Mouse (Mus musculus) heart, postnatal 14 days (tissue): ENCODE measurements around the gene Dhx29. TPM values are rescaled to one million over a fixed set of nuclear protein-coding genes. Genes with fewer than 3 reads are reported as not detected.
"Not testable (repeated sequence)": the region's sequence is repeated elsewhere in the genome, so short reads cannot be mapped to it uniquely, and the experiment has no call there.

Source experiments
- DNase-seq, 2 experiments: peaks; one replicate each; pipeline ENCODE4 v3.0.0; 2021 to 2022
- intact Hi-C: fragments of 180-260 bp; cut with DNase I; formaldehyde crosslinking; loops from one replicate; pipeline ENCODE4 v1.15.1; 2025
- total RNA-seq, 2 experiments: library from RNA; stranded (reverse); gene quantifications; 2 replicates each; pipeline ENCODE4 v1.2.3; 2021

Gene Dhx29
- total RNA-seq, 2 experiments from 2014 or later: 12.7 to 12.8 TPM

DNA sequence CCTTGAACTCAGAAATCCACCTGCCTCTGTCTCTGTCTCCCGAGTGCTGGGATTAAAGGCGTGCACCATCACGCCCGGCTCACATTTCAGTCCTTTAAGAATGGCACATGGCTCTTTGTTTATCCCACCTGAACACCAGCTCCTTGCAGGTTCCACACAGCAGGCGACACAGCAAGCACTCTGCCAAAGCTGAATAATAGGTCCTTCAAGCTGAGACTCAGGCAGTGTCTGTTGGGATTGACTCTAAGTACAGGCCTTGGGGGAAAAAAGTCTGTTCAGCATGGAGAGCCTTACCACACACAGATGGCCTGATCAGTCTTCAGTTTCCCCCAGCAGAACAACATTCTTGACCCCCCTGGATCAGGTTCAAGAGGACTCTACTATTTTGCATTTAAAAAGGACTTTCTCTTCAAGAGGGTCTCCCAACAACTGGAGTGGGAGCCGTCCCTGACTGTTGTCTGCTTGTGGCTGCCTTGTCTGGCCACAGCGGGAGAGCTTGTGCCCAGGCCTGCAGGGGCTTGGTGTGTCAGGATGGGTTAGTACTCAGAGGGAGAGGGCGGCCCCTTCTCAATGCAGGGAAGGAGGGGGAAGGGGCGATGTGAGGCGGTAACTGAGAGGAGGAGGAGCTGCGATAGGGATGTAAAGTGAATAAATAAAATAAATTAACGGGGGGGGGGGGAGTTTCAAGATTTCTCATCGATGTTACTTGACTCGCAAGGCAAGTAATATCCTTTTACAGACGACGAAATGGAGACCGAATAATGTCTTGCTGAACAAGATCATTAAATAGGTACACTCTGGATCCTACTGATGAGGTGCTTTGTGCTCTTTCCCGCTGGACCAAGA, 58.6 kb downstream of the Dhx29 start:
- intact Hi-C loops: loop anchor here (5.0 kb wide), 2 partner anchors 46 to 59 kb away; partner anchors contain the start of genes Dhx29 and Mtrex
- DNase-seq: no peak

DNA sequence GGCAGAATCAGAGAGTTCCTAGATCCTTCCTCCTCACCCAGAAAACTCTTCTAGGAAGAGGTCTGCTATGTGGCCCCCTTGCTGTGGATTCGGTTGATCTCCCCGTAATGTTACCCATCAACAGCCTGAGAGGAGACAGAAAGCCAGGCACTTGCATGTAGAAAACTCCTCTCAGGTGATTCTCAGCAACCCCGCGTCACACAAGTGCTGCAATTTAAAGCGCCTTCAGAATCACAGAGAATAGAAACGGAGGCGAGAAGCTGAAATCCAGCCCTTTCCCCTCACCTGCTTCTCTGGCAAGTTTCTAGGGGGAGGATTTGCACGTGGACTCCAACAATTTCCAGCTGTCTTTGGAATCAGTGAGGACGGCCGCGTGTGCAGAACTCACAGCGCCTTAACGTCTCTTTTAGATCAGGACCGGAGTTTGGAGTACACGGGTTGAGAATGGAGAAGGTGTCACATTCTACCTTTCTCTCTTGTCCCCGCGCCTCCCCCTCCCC, 59.2 kb downstream of the Dhx29 start:
- intact Hi-C loops: loop anchor here (5.0 kb wide), 2 partner anchors 46 to 59 kb away; partner anchors contain the start of genes Dhx29 and Mtrex
- DNase-seq: no peak

DNA sequence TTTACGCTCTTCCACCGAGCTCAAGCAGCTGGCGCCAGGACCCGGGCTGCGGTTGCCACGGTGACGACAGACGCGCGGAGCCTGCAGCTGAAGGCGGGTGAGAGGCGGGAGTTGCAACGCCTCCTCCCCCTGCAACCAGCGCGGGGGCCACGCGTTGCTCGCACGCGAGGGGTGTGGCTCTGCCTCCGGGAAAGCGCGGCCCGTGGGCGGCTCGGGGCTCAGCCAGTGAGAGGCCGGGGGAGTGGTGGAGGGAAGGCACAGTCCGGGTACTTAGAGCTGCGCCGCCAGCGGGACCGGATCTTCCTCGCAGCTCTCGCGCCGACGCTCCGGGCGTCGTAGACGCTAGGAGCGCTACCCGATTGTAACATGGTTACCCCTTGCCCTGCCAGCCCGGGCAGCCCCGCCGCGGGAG, 60.3 kb downstream of the Dhx29 start, which contains the start of gene Ccno:
Gene Ccno (plus strand): TSS at position 271 of the 412 bp plus-strand sequence.
- DNase-seq: peak; percentile 91 to 93

DNA sequence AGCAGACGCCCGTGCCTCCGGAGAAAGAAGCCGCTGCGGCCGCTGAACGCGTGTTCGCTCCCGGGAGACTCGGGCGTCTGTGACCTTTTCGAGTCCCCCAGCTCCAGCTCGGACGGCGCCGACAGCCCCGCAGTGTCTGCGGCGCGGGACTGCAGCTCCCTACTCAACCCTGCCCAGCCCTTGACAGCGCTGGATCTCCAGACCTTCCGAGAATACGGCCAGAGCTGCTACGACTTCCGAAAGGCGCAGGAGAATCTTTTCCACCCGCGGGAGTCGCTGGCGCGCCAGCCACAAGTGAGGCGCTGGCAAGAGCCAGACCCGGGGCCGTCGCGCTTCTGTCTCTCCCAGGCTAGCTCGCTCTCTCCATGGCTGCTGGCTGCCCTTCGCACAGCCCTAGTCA, 60.7 kb downstream of the Dhx29 start:
- no peak for DNase-seq
- intact Hi-C loops: loop anchor here (5.0 kb wide), 2 partner anchors 44 to 61 kb away; partner anchors contain the start of genes Dhx29 and Mtrex

More for the DNA sequence above, 60.3 kb downstream of the Dhx29 start, which contains the start of gene Ccno:
- intact Hi-C loops: loop anchor here (5.0 kb wide), 2 partner anchors 45 to 60 kb away; partner anchors contain the start of genes Dhx29 and Mtrex

DNA sequence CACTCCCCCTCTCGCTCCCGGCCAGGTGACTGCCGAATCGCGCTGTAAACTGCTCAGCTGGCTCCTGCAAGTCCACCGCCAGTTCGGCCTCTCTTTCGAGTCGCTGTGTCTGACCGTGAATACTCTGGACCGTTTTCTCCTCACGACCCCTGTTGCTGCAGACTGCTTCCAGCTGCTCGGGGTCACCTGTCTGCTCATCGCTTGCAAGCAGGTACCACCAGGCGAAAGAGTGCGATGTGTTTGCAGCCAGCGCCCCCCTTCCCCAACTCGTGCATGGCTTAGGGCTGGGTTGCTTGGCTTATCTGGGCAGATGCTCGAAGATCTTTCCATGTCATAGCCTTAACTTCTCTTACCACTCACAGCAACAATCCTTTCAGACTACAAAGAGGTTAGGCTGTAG, 61.6 kb downstream of the Dhx29 start:
- intact Hi-C loops: loop anchor here (5.0 kb wide), 2 partner anchors 43 to 62 kb away; partner anchors contain the start of genes Dhx29 and Mtrex
- no peak for DNase-seq

DNA sequence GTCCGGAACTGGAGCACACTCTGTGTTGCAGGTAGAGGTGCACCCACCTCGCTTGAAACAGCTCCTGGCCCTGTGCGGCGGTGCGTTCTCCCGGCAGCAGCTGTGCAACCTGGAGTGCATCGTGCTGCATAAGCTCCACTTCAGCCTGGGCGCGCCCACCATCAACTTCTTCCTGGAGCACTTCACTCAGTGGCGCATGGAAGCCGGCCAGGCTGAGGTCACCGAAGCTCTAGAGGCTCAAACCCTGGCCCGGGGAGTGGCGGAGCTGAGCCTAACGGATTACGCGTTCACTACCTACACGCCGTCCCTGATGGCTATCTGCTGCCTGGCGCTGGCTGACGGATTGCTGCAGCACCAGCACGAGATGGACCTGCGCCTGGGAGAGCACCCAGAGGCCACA, 62.3 kb downstream of the Dhx29 start:
- DNase-seq: peak in 1 of 2 experiments; percentile 17
- intact Hi-C loops: loop anchor here (5.0 kb wide), 2 partner anchors 43 to 62 kb away; partner anchors contain the start of genes Dhx29 and Mtrex

DNA sequence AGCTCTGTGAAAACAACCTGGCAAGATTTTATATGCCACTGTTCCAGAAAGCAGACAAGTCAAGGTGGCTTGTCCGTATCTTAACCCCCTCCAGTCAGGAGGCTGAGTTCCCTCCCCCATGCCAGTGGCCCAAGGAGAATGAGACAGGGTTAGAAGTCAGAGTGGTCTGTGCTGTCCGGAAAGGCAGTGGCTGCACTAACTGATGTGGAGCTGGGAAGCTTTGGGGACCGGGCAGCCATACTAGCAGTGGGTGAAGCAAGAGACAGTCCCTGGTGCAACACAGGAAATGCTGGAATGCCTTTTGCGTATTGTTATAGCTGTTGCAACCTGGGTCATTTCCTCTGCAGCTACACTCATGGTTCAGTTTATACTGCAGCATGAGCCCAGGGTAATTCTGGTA, 63.1 kb downstream of the Dhx29 start:
- DNase-seq: no peak
- intact Hi-C loops: no loop called here

DNA sequence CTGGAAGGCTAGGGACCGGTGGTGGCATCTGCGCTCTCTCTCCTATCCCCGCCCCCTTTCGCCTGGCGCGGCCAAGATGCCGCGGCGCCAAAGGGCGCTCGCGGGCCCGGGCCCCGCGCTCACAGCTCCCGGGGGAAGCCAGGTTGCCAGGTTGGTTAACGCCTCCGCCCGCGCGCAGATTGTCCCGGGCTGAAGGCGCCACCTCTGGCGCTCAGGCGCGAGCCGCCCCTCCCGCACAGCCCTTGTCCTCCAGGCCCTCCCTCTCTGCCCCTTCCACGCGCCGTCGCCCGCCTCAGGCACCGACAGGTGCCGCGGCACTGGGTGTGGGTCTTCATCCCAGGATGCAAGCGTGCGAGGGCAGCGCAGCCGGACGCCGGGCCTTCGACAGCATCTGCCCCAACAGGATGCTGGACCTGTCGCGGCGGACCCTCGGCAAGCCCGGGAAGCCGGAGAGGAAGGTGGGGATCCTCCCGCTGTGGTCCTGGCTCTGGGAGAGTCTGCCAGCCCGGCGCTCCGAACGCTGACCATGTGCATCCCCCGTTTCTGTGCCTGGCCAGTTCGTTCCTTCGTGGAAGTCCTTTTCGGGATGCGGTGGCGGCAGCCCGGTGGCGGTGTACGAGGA, 66.4 kb downstream of the Dhx29 start, which contains the start of gene Mcidas:
Gene Mcidas (plus strand): TSS at position 315 of the 622 bp plus-strand sequence.
- intact Hi-C loops: no loop called here
- DNase-seq: peak in 1 of 2 experiments; percentile 16

DNA sequence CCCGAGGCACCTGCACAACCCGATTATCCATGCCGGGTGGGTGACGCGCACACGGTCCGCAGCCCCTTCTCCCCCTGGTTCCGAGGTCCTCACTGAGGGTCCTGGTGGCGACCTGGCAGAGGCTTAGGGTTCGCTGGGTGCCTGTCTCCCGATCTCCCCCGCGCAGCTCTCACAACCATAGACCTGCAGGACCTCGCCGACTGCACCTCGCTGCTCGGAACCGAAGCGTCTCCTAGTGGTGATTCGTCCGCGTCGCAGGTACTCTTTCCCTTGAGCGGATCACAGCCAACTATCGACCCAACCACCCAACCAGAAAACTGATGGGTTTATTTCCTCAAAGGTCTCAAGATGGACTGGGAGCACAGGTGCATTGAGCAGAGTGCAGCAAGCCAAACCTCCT, 66.9 kb downstream of the Dhx29 start:
- peak; percentile 23 to 52 for DNase-seq
- intact Hi-C loops: no loop called here

DNA sequence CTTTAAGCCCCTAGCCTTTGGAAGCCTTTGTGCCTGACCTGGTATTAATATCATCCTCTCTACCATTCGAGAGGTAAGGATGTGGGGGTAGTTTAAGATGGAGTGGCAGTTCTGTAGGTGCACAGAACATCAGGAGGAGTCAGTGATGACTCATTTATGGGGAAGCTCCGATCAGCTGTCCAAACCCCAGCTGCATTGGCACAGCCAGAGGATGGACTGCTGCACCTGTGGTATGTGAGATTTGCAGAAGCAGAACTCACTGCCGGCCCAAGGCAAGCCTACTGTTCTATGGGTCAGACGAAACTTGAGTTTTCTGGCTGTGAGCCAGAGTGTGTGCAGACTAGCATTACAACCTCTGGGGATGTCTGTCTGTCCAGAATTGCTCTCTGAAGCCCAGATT, 69.2 kb downstream of the Dhx29 start:
- intact Hi-C loops: no loop called here
- DNase-seq: no peak

DNA sequence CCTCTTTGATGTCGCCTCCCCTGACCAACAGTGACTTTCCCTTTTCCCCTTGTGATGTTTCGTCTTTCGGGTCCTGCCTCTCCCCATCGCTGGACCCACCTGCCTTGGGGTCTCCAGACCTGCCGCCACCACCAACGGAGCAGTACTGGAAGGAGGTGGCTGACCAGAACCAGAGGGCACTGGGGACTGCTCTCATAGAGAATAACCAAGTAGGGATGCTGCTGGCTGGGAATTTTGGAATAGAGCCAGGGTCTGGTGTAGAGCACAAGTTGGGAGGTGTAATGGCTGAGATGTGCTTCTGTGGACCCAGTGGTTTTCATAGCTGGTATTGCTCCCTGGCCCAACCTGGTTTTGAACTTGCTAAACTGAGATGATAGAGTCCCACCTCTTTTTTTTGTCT, 70.1 kb downstream of the Dhx29 start:
- DNase-seq: no peak

DNA sequence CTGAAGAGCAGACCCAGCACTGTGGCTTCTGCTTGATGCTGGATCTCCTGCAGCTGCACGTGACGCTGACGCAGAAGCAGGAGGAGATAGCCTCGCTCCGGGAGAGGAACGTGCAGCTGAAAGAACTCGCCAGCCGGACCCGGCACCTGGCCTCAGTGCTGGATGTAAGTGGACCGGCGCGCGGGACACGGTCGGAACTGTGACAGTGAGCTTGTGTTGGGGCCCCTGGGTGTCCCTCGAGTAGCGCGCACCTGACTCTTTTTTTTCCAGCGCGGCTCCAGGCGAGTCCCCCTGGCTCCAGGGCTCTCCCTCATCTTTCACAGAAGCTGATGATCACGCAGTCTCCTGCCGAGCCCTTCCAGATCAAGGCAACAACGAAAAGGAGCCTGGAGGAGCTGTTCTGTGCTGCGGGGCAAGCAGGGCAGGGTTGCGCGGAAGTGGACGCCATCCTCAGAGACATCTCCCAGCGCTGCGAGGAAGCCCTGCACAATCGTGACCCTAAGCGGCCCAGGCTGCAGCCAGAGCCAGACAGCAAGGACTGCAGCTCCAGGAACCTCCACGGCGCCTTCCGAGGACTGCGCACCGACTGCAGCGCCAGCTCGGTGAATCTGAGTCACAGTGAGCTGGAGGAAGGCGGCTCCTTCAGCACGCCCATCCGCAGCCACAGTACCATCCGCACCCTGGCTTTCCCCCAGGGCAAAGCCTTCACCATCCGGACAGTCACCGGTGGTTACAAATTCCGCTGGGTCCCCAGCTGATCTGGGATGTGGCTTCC, 71.4 kb downstream of the Dhx29 start:
- no peak for DNase-seq
- intact Hi-C loops: no loop called here

More for the DNA sequence above, 70.1 kb downstream of the Dhx29 start:
- intact Hi-C loops: no loop called here

DNA sequence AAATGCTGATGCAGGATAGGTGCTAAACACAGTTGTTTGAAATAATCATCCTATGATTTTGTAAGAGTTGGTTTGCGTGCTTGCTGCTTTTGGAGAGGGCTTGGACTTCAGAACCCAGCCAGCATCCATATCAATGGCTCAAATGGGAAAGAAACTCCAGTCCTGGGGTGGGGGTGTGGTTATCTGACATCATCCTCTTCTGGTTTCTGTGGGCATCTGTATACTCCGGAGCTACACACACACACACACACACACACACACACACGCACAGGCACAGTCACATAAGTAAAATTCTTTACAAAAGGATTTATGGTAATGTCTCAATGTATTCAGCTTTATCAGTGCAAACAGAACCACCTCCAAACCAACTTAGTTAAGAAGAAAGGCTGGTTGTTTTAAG, 72.8 kb downstream of the Dhx29 start:
- no peak for DNase-seq
- intact Hi-C loops: no loop called here

DNA sequence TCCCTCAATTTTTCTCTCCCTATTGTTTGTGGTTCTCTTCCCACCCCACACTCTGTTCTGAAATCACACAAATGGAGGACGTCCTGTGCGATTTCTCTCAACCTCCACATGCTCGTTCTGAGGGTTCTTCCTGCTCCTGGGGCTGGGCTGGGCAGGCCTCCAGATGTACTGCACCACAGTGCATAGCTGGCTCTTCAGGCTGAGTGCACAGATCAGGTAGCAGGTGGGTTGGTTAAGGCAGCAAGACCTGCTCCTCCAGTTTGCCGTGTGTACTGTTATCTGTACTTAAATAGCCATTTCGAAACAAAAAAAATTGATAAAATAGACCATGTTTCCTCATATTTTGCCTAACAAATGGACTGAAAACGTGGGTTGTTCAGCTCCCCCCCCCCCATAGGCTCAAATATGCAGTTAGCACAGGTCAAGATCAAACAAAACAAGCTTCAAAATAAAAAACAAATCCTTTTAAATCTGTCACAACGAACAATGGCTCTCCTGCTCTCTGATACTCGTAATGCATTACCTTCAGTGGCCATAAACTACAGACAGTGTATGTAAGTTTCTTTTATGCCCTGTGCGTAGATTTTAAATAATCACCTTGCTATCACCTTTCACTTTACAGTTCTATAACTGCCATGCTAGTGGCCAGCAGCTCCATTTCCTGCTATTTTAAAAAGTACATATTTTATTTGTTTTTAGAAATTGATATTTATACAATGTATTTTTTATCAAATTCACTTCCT, 73.5 kb downstream of the Dhx29 start:
- DNase-seq: no peak
- intact Hi-C loops: no loop called here

DNA sequence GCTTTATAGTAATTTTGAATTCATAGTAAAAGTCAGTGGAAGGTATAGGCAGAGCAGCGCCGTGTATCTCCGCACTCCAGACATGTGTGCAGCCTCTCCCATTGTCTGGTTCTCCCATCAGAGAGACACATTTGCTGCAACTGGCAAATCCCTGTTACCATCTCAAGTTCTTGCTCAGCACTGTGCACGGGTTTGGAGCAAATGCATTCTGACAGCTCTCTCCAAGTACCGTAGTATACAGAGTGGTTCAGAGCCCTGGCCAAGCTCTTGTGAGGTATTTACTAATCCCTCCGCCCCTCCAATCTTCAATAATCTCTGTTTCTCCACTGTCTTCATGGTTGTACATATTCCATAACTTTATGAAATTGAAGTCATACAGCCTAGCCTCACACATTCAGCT, 85.4 kb downstream of the Dhx29 start:
- no peak for DNase-seq
- intact Hi-C loops: no loop called here

DNA sequence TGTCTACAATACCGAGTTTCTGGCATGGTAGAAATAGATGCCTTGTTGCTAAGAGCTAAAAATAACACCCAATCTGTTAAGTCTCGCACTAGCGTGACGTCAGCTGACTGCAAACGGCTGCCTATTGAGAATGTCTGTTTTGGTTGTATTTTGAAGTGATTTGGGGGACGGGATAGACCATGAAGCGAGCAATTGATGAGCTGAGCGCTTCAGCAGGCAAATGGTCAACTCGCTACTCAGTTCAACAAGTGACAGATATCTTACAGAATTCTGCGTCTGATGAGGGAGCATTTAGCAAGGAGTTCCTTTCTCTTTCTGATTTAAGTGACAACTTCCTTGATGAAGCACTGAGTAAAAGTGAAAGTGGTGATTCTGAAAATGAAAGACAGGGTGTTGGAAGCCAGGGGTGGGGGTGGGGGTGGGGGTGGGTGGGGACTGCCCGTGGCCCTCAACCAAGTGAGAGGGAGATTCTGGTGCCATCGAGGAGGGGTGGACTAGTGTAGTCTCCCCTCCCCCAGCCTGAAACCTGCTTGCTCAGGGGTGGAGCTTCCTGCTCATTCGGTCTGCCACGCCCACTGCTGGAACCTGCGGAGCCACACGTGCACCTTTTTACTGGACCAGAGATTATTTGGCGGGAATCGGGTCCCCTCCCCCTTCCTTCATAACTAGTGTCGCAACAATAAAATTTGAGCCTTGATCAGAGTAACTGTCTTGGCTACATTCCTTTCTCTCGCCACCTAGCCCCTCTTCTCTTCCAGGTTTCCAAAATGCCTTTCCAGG, 86.1 kb downstream of the Dhx29 start:
- DNase-seq, intact Hi-C loops: not testable (repeated sequence)
